Mouse (Mus musculus) kidney, adult 9 months (tissue): ENCODE measurements around the gene Plch2.
A peak's percentile ranks its signal among the peaks of the same experiment; 100 is the strongest.

Experiments
- DNase-seq: peaks from one replicate; pipeline ENCODE4 v3.0.0; 2022

Gene Plch2

DNA sequence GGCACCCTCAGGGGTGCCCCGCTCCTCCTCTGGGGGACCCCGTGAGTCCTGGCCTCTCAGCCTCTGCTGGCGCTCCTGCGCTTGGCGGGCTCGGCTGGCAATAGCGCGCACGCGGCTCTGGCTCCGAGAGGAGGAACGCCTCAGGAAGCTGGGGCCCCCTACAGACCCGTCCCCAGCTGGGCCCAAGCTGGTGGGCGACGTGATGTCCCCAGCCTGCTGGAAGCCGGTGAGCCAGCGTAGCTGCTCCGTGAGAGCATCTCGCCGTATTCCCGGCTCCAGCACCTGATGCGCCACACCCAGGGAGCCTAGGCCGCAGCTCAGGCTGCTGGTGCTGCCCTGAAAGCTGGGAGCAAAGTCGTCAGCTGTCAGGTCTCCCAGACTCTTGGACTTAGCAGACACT lies 72.8 kb downstream of the Plch2 start:
- no peak for DNase-seq

DNA sequence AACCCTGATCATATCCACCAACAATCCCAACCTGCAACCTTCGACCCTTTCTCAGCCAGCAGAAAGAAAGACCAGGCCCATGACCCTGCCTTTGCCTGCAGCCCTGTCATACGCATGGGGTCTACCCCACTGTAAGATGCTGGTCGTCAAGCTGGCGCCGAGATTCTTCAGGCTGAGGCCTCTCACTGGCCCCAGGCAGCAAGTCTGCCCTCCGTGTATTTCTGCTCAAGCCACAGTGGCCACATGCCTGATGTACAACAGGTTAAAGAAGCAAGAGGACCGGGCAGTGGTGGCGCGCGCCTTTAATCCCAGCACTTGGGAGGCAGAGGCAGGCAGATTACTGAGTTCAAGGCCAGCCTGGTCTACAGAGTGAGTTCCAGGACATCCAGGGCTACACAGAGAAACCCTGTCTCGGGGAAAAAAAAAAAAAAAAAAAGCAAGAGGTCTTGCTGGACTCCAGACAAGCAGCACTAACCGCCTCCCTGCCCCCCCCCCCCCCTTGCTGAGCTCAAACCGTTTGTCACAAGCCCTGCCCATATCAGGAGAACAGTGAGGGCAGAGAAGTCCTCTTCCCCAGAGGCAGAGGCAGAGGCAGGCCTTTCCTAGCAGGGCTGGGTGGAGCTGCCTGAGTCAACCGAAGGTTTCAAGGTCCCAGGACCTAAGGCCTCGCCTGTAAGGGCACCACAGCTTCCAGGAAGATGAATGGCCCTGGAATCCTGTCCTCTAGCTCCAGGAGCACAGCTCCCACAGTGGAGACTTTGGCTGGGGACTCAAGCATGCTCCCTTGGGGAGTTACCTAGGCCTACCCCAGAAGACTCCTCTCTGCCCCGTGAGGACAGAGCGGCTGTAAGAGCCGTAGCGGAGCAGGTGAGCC lies 74.1 kb downstream of the Plch2 start:
- no peak for DNase-seq

- peak; percentile 60 for DNase-seq
Observed at GRCm38 (mm10) chr4:154981530-154981929, 75.1 kb downstream of the Plch2 start.

DNA sequence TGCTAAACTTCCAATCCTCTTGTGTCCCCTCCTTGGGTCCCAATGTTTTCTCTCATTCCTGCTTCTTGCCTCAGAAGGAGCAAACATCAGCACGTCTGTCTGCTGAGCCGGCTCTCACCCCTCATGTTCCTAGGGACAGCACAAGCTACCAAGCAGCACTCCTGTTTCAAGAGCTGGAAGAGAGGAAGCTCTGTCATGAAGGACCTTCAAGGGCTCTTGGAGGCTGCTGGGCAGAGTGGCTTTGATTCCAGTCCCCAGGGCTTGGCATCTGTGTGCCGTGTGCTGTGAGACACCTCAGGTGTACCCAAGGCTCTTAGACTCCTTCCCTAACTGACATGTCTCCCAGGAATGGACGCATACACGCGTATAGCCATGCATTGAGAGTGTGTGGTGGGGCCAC lies 75.5 kb downstream of the Plch2 start:
- no peak for DNase-seq

DNA sequence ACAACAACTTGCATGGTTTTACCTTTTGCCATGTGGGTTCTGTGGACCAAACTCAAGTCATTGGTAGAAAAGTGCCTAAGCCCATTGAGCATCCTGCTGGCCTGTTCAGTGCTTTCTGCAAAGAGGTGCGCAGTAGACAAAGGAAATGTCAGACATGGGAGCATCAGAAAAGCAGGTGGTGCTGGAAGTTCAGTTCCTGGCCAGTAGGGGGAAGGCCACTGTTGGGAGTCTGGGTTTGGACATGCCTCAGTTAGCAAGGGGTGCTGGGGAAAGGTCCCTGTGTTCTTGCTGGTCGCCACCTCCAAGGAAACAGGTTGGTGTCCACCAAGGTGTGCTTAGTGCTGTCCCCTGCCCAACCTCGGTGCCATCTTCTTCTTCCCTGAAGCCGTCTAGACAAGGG lies 76.5 kb downstream of the Plch2 start:
- DNase-seq = no peak

GRCm38 (mm10) chr4:154974163-154974611 lies 82.4 kb downstream of the Plch2 start:
- DNase-seq = no peak

- DNase-seq = no peak
Observed at GRCm38 (mm10) chr4:154972546-154972945, 84.0 kb downstream of the Plch2 start.

GRCm38 (mm10) chr4:154967173-154967572 lies 89.4 kb downstream of the Plch2 start:
- peak; percentile 62 for DNase-seq

DNA sequence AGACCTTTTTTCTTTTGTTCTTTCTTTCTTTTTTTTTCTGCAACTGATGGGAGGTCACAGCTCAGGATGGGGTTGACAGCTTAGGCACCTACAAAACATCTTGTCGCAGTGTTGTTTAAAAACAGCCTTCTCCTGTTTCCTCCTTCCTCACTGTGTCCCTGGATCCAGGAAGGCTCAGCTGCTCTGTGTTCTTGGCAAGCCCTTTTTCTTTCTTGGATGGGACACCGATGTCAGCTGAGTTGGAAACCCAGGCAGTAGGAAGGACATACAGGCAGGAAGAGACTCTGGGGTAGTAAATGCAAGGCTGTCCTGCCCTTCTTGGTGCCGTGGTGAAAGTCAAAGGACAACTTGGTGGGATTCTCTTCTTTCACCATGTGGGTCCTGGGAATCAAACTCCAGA lies 90.7 kb downstream of the Plch2 start:
- no peak for DNase-seq

DNA sequence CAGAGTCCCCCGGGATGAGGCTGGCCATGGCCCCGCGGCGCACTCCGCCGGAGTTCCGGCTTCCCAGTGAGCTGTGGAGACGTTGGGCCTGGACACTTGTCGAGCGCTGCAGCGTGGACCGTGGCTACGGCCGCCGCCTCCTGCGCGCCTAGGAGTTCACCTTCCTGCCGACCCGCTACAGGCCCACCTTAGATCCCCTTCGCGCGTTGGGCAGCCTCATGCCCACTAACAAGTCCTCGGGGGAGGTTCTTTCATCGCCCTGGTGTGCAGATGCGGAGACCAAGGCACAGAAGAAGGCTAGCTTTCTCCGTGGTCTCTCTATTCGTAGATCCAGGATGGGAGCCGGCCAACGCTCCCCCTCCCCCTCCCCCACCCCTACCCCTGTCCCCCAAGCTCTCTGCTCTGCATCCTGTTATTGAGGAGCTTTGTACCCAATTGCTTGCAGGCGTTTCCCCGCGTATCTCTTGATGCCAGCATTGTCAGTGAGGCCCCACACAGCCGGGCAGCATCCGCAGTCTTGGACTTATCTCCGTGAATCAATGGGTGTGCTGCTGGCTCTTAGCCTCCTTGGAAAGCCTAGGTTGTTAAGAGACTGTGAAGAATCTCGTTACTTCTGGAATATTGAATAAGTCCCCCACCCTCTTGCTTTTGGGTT lies 91.9 kb downstream of the Plch2 start:
- no peak for DNase-seq

DNA sequence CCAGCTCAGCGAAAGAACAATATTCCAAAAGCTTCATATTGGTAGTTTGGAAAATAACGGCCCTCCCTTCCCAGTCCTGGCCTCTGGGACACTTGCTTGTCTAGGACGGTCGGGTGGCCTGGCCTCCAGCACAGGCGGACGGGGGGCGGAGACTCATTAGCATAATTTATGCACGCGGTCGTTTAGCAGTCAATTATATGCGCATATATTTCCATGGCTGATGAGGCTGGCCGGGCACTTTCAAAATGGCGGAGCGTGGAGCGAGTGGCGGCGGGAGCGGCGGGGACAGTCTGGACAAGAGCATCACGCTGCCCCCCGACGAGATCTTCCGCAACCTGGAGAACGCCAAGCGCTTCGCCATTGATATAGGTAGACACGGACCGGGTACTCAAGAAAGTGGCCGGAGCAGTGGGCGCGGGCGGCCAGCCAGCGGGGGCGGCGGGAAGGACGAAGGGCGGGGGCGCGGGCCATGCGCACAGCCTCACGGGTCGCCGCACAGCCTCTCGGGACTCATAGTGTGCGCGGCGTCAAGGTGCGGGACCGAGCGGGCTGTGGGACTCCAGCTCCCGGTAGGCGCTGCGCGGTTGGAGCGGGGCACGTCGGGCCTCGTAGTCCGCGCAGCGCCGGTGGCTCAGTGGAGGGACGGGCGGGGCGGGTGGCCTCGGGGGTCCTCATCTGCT lies 92.5 kb downstream of the Plch2 start, which contains the start of gene Pank4:
Pank4 (plus strand) TSS at position 223 of the 680 bp plus-strand sequence.
- DNase-seq = peak; percentile 96

DNA sequence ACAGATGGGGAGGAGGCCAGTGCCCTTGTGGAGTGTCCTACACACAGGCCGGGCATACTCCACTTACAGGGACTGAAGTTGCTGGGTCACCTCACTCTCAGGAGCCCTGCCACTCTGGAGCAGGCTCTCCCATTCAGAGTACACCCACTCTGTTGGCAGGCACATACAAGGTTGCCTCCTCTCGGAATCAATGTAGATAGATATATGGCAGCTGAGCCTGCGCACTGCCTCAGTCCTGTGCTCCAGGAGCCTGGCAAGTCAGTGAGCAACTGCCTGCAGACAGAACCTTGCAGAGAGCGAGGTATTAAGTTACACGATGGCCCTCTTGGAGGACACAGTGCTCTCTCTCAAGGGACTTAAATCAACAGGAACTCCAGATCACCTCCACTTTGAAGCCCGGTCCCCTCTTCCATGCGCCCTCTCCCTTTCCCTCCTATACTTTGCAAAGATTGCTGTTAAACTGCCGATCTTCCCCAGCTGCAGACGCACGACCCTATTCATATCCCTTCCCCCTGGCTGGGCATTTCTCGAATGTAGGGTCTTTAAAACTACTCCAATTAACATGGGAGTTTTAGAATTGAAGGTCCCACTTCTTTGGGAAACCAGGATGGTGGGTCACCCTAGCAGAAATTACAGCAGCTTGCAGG lies 93.3 kb downstream of the Plch2 start:
- DNase-seq = no peak

DNA sequence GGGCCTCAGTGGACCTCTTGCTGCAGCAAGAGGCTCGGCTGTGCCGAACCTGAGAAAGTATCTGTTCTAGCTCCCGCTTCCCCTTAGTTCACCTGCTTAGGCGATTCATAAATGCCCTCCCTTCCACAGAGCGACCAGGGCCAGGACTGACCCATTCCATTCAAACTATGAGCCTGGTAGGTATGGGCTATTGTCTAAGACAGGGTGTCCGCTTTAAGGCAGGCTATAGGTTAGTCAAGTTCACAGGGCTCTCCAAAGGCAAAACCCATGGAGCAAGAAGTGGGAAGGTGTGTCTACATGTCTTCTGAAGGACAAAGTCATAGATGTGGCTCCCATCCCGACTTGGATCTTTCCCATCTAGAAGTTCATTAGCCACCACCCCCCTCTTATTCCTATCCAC lies 93.9 kb downstream of the Plch2 start:
- no peak for DNase-seq

GRCm38 (mm10) chr4:154961911-154962310 lies 94.7 kb downstream of the Plch2 start:
- no peak for DNase-seq

DNA sequence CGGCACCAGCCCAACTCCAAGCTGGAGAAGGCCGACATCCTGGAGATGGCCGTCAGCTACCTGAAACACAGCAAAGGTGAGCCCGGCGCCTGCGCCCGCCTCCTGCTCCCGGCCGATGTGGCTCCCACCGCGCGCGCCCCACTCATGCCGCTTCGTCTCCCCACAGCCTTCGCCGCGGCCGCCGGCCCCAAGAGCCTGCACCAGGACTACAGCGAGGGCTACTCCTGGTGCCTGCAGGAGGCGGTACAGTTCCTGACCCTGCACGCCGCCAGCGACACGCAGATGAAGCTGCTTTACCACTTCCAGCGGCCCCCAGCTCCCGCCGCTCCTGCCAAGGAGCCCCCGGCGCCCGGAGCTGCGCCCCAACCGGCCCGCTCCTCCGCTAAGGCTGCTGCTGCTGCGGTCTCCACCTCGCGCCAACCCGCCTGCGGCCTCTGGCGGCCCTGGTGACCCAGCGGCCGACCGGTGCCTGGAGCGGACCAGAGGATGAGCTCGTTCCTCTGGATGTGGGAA lies 95.3 kb downstream of the Plch2 start:
- DNase-seq = no peak

DNA sequence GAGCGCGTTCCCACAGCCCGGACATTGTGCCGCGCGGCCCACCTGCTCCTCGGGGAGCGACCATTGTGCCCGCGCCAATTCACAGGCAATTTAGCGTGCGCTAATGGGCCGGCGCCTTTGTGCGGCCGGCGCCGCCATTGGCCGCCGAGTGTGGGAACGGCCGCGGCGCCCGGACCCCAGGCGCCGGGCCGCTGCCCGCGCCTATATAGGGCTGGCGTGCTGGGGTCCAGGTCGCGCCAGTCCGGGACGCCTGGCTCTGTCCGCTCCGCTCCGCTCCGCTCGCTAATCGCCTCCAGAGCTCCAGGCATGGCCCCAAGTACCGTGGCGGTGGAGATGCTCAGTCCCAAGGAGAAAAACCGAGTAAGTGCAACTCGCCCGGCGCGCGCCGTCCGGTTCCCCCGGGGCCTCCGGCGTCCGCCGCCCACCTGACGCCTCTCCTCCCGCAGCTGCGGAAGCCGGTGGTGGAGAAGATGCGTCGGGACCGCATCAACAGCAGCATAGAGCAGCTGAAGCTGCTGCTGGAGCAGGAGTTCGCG lies 95.8 kb downstream of the Plch2 start, which contains the start of gene Hes5:
Hes5 (plus strand) TSS at position 234 of the 536 bp plus-strand sequence.
- DNase-seq = no peak

DNA sequence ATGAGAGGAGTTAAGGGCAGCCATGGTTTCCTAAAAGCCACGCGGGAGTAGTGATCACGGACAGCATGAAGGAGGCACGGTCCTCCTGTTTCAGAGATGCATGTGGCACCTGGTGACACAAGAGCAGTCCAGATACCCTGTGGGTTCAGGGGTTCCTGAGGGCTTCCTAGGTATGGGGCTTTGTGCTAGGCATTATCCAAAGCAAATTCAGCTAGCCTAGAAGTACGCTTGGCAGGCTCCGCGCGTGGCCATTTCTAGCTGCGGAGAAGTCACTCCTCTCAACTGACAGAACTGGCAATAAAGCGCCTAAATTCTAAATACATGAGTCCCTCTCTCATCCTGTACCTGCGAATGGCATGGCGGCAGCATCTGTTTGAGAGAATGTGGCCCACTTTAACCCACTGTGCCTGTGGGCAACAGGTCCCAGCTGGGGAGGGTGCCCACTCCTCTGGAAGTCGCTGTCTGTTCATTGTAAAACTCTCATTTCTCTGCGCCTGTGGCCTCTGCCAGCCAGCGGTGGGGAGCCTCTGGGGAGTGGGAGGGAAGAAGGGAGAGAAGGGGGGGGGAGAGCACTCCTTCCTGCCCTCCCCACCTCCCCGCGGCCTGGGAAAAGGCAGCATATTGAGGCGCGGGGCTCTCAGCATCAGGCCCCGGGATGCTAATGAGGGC lies 96.4 kb downstream of the Plch2 start:
- DNase-seq = no peak

DNA sequence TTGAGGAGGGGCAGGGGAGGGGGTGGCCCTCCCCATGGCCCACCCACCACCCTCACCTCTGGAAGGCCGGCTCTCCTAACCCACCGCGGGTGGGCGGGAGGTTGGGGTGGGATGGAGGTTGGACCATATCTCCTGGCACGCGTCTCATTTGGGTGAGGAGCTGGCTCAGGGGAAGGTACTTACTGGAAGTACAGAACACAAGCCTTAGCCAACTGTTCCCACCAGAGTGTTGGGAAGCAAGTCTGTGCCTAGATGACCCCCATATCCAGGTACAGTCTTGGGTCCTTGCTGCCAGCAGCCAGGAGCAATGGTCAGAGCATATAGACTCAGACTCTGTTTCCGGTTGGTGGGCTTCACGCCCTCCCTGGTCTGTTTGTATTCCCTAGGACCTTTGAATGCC lies 98.0 kb downstream of the Plch2 start:
- no peak for DNase-seq

DNA sequence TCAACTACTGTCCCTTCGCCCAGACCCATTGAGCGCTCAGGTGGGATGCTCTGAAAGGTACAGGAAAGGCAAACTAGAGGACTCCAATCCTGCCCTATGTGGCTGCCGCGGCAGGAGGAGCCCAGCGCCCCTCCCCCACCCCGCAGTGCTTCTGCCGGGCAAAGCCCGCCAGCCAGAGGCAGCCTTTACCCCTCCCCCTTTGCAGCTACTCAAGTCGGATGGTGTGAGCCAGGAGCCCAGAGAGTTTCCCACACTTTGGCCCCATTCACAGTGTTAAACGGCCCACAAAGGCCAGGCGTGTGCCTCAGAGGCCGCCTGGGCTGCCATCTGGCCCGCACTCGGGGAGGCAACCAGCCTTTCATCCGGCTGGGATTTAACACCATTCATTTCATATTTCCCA lies 98.4 kb downstream of the Plch2 start:
- DNase-seq = no peak

- DNase-seq = no peak
Observed at GRCm38 (mm10) chr4:154957289-154957993, 99.1 kb downstream of the Plch2 start.

GRCm38 (mm10) chr4:154956604-154957003 lies 100.0 kb downstream of the Plch2 start:
- no peak for DNase-seq
